ENCODE assay signal across 28 mouse cellular contexts in genomic region chr4:87830794-87831306, GRCm38 (mm10).
DNase-seq lines count a peak whose midpoint lies in the region; ATAC-seq and TF ChIP-seq lines count a peak whose summit lies in the region.
"Had no signal": no experiment of that assay in that cellular context is flagged by ENCODE, and none has a peak within 500 bp of the region (broad histone marks: within the 10 kb centered on the region; RNA-seq: fewer than 3 reads in every experiment).

No protein-coding gene starts in this region.

- no peak overlapping the region for H3K9ac ChIP-seq in CH12.LX (ENCODE audit: insufficient read depth, low read depth)
- H3K9ac ChIP-seq: embryonic facial prominence, embryonic 15.5 days; forebrain, embryonic 13.5 days; liver, embryonic 14.5 days; stomach, embryonic 15.5 days had no signal

- dilution Hi-C loops in CH12.LX (cut with MboI; ENCODE audit: extremely low pct_ligation_motif_present, extremely low pct_unique_long_range_greater_than_20kb, low sequenced_read_pairs), result no loop called here

- no peak for TF ChIP-seq POLR2A in CH12.LX (IDR thresholded peaks at IDR 0.05; ENCODE audit: low read depth, low read length)

- H3K79me2 ChIP-seq in CH12.LX (replicated peaks; ENCODE audit: control insufficient read depth, extremely low read depth, insufficient read depth, poor library complexity, severe bottlenecking), result no peaks in the 10 kb centered on the region

- peak; percentile 41; the same call in 1 of the 2 replicates for ATAC-seq in megakaryocyte progenitor cell, adult 5-6 weeks (replicated peaks; ENCODE audit: poor library complexity)
- ATAC-seq: forebrain, embryonic 13.5 days; hindbrain, postnatal 0 days; intestine, embryonic 16.5 days had no signal

- no peak overlapping the region for H3K4me2 ChIP-seq in CH12.LX (ENCODE audit: insufficient read depth, low read depth, poor library complexity, severe bottlenecking)
- H3K4me2 ChIP-seq: embryonic facial prominence, embryonic 15.5 days; forebrain, embryonic 13.5 days; stomach, embryonic 15.5 days had no signal

- no peaks in the 10 kb centered on the region for H3K9me3 ChIP-seq in CH12.LX (replicated peaks; ENCODE audit: low read length)
- H3K9me3 ChIP-seq: embryonic facial prominence, embryonic 10.5 days; embryonic facial prominence, embryonic 15.5 days; forebrain, embryonic 13.5 days; G1E; stomach, embryonic 15.5 days had no signal

- no peak overlapping the region for H3K4me3 ChIP-seq in layer of hippocampus, adult 2 months
- no peak overlapping the region for H3K4me3 ChIP-seq in CH12.LX (replicated peaks in 1 of 3; ENCODE audit: low read depth in 2 of 3, low read length in 2 of 3, poor library complexity in 1 of 3)
- H3K4me3 ChIP-seq: embryonic facial prominence, embryonic 10.5 days; embryonic facial prominence, embryonic 15.5 days; forebrain, embryonic 13.5 days; stomach, embryonic 15.5 days had no signal

- no peaks in the 10 kb centered on the region for H3K27me3 ChIP-seq in CH12.LX (replicated peaks)
- H3K27me3 ChIP-seq: embryonic facial prominence, embryonic 15.5 days; forebrain, embryonic 13.5 days; stomach, embryonic 15.5 days had no signal

- peaks cover 0 to 2% of the 10 kb centered on the region in 2 experiments for H3K36me3 ChIP-seq in CH12.LX (replicated peaks in 1 of 2; ENCODE audit: control insufficient read depth in 1 of 2, insufficient read depth in 1 of 2, low read length in 1 of 2)
- H3K36me3 ChIP-seq: embryonic facial prominence, embryonic 15.5 days; stomach, embryonic 15.5 days had no signal

- no peak for DNase-seq in layer of hippocampus, adult 2 months (ENCODE audit: low spot score in 2 of 2)
- no peak for DNase-seq in layer of hippocampus, adult 9-10 months (ENCODE audit: low spot score)
- DNase-seq in 416B (ENCODE audit: low read depth), result peak; percentile 55
- peak; percentile 42 for DNase-seq in CH12.LX (ENCODE audit: extremely low read depth)
- DNase-seq in thymus, postnatal 36 days, result no peak
- no peak for DNase-seq in natural killer cell, adult 2 months (ENCODE audit: low spot score in 2 of 2)
- DNase-seq: adrenal gland, postnatal 14 days; cerebellum, adult 11 months; cerebellum, adult 9-11 months; gastrocnemius, postnatal 10 days; heart, postnatal 14 days; kidney, adult 8-10 months; kidney, postnatal 4 days; liver; lung, adult 2 months; lung, postnatal 10 days; midbrain, embryonic 14.5 days had no signal

- no peak for TF ChIP-seq EP300 in CH12.LX (IDR thresholded peaks at IDR 0.05; ENCODE audit: low read length)

- in situ Hi-C loops in CH12.LX (cut with MboI; ENCODE audit: low pct_ligation_motif_present, low pct_unique_long_range_greater_than_20kb, low sequenced_read_pairs), result no loop called here

- peaks cover 3 to 18% of the 10 kb centered on the region in 2 experiments; a peak in 2 of 4 replicates for H3K4me1 ChIP-seq in CH12.LX (ENCODE audit: control insufficient read depth in 1 of 2, insufficient read depth in 2 of 2)
- H3K4me1 ChIP-seq: embryonic facial prominence, embryonic 15.5 days had no signal

- no peak for TF ChIP-seq RAD21 in CH12.LX (IDR thresholded peaks at IDR 0.05; ENCODE audit: low read depth, low read length)

- TF ChIP-seq CTCF in layer of hippocampus, adult 2 months (conservative IDR thresholded peaks at IDR 0.05), result no peak
- no peak for TF ChIP-seq CTCF in CH12.LX (conservative IDR thresholded peaks at IDR 0.05 in 1 of 2, IDR thresholded peaks at IDR 0.05 in 1 of 2; ENCODE audit: low read depth in 2 of 2, low read length in 2 of 2)

- 0 out of 2 replicates have a peak overlapping the region, but pooled peaks have one; percentile 18 for H3K27ac ChIP-seq in layer of hippocampus, adult 2 months
- no peak overlapping the region for H3K27ac ChIP-seq in CH12.LX (ENCODE audit: insufficient read depth, low read depth)
- H3K27ac ChIP-seq: embryonic facial prominence, embryonic 10.5 days; embryonic facial prominence, embryonic 15.5 days; forebrain, embryonic 13.5 days; hindbrain, postnatal 0 days; kidney, postnatal 0 days; liver, embryonic 14.5 days; macrophage; stomach, embryonic 15.5 days had no signal

TF ChIP-seq in CH12.LX, 34 proteins besides CTCF, POLR2A, EP300 and RAD21:
- TF ChIP-seq ELF1 (IDR thresholded peaks at IDR 0.05; ENCODE audit: low read depth, low read length) (peak; percentile 48; the same call in 1 of the 2 replicates), NELFE (IDR thresholded peaks at IDR 0.05; ENCODE audit: low read depth, low read length) (no peak), BHLHE40 (IDR thresholded peaks at IDR 0.05; ENCODE audit: low read depth, low read length) (0 out of 2 replicates have a peak, but pooled peaks have one; percentile 16), POLR2AphosphoS2 (IDR thresholded peaks at IDR 0.05; ENCODE audit: low read depth, low read length) (no peak)

Comparison
In these comparisons a context has a peak if more than half of its experiments do, and no peak if none do; other contexts are left out.
1. DNase-seq: peak in 416B (single experiment) and CH12.LX (single experiment); none in layer of hippocampus, adult 2 months (0 of 2), layer of hippocampus, adult 9-10 months (single experiment), thymus, postnatal 36 days (0 of 2) and natural killer cell, adult 2 months (0 of 2).